Mouse (Mus musculus) myocyte (in vitro differentiated cells): ENCODE data around the gene Mgat4a. TPM values are rescaled to one million over a fixed set of nuclear protein-coding genes. Genes with fewer than 3 reads are reported as not detected.

Experiments
- H3K27me3 ChIP-seq: one replicate; pipeline ENCODE4 v1.6.1; 2011; ENCODE audit not compliant: control insufficient read depth, insufficient read depth, insufficient read length
- H3K36me3 ChIP-seq: one replicate; pipeline ENCODE4 v1.6.1; 2011; ENCODE audit not compliant: control insufficient read depth, insufficient read depth
- H3K4me2 ChIP-seq: one replicate; pipeline ENCODE4 v1.6.1; 2011; ENCODE audit warnings: low read depth, control low read depth
- H3K4me3 ChIP-seq: one replicate; pipeline ENCODE4 v1.5.1; 2011; ENCODE audit warnings: mild to moderate bottlenecking, control low read depth, moderate library complexity
- H3K79me2 ChIP-seq: one replicate; pipeline ENCODE4 v1.6.1; 2011; ENCODE audit not compliant: control insufficient read depth, insufficient read depth
- H3ac ChIP-seq: one replicate; pipeline ENCODE4 v1.6.1; 2011; ENCODE audit not compliant: control insufficient read depth, insufficient read length
- CEBPB ChIP-seq: IDR thresholded peaks from 2 replicates; pipeline ENCODE4 v1.6.1; 2011; ENCODE audit warnings: mild to moderate bottlenecking, moderate library complexity; ENCODE audit not compliant: poor library complexity, insufficient read depth, severe bottlenecking
- E2F4 ChIP-seq: IDR thresholded peaks from one replicate; pipeline ENCODE4 v1.6.1; 2011; ENCODE audit warnings: mild to moderate bottlenecking, control low read depth, moderate library complexity; ENCODE audit not compliant: insufficient read depth
- MAX ChIP-seq: IDR thresholded peaks from one replicate; pipeline ENCODE4 v1.6.1; 2011; ENCODE audit warnings: low read depth, mild to moderate bottlenecking, control low read depth
- MYOD1 ChIP-seq, 3 experiments: IDR thresholded peaks; one replicate each; pipeline ENCODE4 v1.6.1; 2011; ENCODE audit warnings: control low read depth in 2 of 3, low read depth in 2 of 3, mild to moderate bottlenecking in 2 of 3, moderate library complexity in 1 of 3; ENCODE audit not compliant: insufficient read length in 2 of 3, control insufficient read depth in 1 of 3
- MYOG ChIP-seq, 3 experiments: IDR thresholded peaks; one replicate each; pipeline ENCODE4 v1.6.1; 2011; ENCODE audit warnings: control low read depth in 2 of 3, low read depth in 2 of 3, mild to moderate bottlenecking in 2 of 3; ENCODE audit not compliant: insufficient read length in 2 of 3, control insufficient read depth in 1 of 3, insufficient read depth in 1 of 3
- POLR2A ChIP-seq: IDR thresholded peaks from one replicate; pipeline ENCODE4 v1.6.1; 2011; ENCODE audit warnings: low read depth, mild to moderate bottlenecking, control low read depth, moderate library complexity; ENCODE audit not compliant: insufficient read length
- POLR2AphosphoS2 ChIP-seq: IDR thresholded peaks from one replicate; pipeline ENCODE4 v1.6.1; 2011; ENCODE audit warnings: low read depth, control low read depth; ENCODE audit not compliant: insufficient read length
- REST ChIP-seq: IDR thresholded peaks from one replicate; pipeline ENCODE4 v1.6.1; 2011; ENCODE audit warnings: mild to moderate bottlenecking, control low read depth, moderate library complexity; ENCODE audit not compliant: insufficient read depth, insufficient read length
- SRF ChIP-seq: IDR thresholded peaks from one replicate; pipeline ENCODE4 v1.6.1; 2011; ENCODE audit warnings: low read depth; ENCODE audit not compliant: control insufficient read depth, insufficient read length
- TCF12 ChIP-seq: IDR thresholded peaks from one replicate; pipeline ENCODE4 v1.6.1; 2011; ENCODE audit warnings: mild to moderate bottlenecking, control low read depth; ENCODE audit not compliant: poor library complexity, insufficient read depth, severe bottlenecking
- TCF3 ChIP-seq: IDR thresholded peaks from one replicate; pipeline ENCODE4 v1.6.1; 2011; ENCODE audit warnings: low read depth, control low read depth; ENCODE audit not compliant: insufficient read length
- USF1 ChIP-seq: IDR thresholded peaks from one replicate; pipeline ENCODE4 v1.6.1; 2011; ENCODE audit warnings: low read depth, mild to moderate bottlenecking, control low read depth, moderate library complexity
- polyA plus RNA-seq: library from polyadenylated mRNA; unstranded; fragments of >200 nt; fragmentation: generic; extraction: Trizol; gene quantifications from one replicate; pipeline ENCODE4 v1.2.1, GENCODE M21; 2012; ENCODE audit warnings: missing spikeins

The Mgat4a gene
- polyA plus RNA-seq, 1 experiment: 0.01 TPM

DNA sequence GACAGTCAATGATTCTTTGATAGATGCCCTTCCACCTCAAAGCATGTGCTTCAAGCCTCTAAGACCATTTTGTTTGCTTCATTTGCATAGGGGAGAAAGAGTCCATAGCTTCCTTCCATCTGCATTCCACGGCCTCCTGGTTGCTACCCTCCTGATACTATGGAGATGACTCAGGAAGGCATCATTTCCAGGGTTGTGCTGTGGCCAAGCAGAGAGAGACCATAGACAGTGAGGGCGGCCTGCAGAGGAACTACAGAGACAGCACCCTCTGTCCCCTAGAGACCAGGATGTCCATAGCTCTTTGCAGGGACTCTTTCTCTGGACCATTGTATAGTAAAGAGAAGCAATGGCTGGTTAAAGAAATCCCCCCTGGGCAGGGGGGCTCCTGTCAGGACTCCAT lies 135.7 kb downstream of the Mgat4a start:
- Histone ChIP-seq H3ac (no peak overlapping the region), H3K4me3 (no peak overlapping the region)

DNA sequence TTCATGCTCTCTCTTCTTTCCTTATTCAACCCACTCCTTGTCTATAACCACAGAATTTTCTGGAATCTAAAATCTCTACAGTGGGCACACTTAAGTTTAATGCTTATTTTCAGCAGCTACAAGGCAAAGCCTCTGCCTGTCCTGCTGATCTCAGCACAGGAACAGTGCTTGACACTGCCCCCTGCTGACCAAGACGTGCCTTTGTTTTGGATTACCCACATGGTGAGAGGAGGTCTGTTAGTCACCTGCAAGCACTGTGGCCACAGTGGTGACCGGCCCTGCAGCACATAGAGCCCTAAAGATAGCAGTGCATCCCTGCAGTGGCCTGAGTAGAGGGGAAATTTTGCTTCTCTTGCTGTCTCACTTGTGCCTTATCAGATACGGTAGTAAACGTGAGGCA lies 139.1 kb downstream of the Mgat4a start:
- H3K27me3 ChIP-seq: no peaks in the 10 kb centered on the region

More for the DNA sequence above, 135.7 kb downstream of the Mgat4a start:
- no peaks in the 10 kb centered on the region for H3K27me3 ChIP-seq
- no peak overlapping the region for H3K4me2 ChIP-seq
- H3K36me3 ChIP-seq: no peaks in the 10 kb centered on the region
- TF ChIP-seq POLR2A (no peak), E2F4 (no peak), MYOD1 (IDR thresholded peaks at IDR 0.05; ENCODE audit: control insufficient read depth in 1 of 3, insufficient read length in 2 of 3, low read depth in 2 of 3) (no peak), SRF (no peak), MAX (no peak), CEBPB (no peak), MYOG (IDR thresholded peaks at IDR 0.05; ENCODE audit: control insufficient read depth in 1 of 3, insufficient read depth in 1 of 3, insufficient read length in 2 of 3, low read depth in 2 of 3) (no peak), TCF12 (no peak), REST (no peak), TCF3 (no peak), POLR2AphosphoS2 (no peak)
- no peaks in the 10 kb centered on the region for H3K79me2 ChIP-seq

DNA sequence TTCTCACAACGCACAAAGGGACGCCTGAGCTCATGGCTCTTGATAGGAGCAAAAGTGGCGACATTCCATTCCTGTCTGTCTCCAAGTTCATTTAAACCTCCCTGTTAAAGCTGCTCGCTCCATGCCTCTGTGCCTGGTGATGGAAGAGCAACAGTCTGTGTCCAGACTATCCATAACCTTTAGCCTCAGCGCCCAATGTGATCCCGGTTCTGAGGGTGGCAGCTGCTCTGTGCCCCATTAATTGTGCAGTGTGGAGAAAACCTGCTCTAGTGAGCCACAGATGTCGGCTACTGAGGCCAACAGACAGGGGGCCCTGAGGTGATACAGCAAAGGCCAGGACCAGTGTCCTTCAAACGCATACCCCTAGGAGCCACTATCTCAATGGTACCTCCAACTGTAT lies 141.1 kb downstream of the Mgat4a start:
- Histone ChIP-seq H3K36me3 (no peaks in the 10 kb centered on the region), H3K4me3 (no peak overlapping the region), H3K4me2 (no peak overlapping the region), H3ac (no peak overlapping the region), H3K79me2 (no peaks in the 10 kb centered on the region), H3K27me3 (no peaks in the 10 kb centered on the region)
- TF ChIP-seq USF1 (no peak), TCF3 (no peak), CEBPB (no peak), REST (no peak), MYOG (IDR thresholded peaks at IDR 0.05; ENCODE audit: control insufficient read depth in 1 of 3, insufficient read depth in 1 of 3, insufficient read length in 2 of 3, low read depth in 2 of 3) (no peak), POLR2AphosphoS2 (no peak), MAX (no peak), MYOD1 (IDR thresholded peaks at IDR 0.05; ENCODE audit: control insufficient read depth in 1 of 3, insufficient read length in 2 of 3, low read depth in 2 of 3) (no peak), POLR2A (no peak), E2F4 (no peak), TCF12 (no peak), SRF (no peak)

More for the DNA sequence above, 139.1 kb downstream of the Mgat4a start:
- H3K79me2 ChIP-seq: no peaks in the 10 kb centered on the region
- no peaks in the 10 kb centered on the region for H3K36me3 ChIP-seq
- no peak for TF ChIP-seq TCF3
- H3K4me2 ChIP-seq: no peak overlapping the region
- H3K4me3 ChIP-seq: no peak overlapping the region
- H3ac ChIP-seq: no peak overlapping the region

DNA sequence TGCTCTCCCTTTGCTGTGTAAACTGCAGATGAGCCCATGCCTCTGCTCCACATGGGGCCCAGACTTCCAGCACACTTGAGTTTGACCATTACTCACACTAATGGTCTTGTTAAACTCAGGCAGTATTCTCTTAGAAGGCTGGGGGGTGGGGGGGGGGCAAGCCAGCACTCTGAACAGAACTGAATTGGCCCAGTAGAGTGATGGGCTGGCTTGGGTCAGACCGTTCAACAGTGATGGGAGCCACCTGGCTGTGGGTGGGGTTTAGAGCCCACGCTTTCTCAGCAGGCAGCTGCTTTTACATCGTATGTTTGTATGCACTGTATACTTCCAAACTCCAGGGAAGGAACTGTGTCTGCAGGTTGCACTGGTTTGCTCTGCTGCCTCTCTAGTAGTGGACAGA lies 141.9 kb downstream of the Mgat4a start:
- no peak overlapping the region for H3K4me3 ChIP-seq
- H3K36me3 ChIP-seq: no peaks in the 10 kb centered on the region
- H3K79me2 ChIP-seq: no peaks in the 10 kb centered on the region
- H3K27me3 ChIP-seq: no peaks in the 10 kb centered on the region
- no peak for TF ChIP-seq REST
- TF ChIP-seq POLR2A: no peak
- no peak for TF ChIP-seq POLR2AphosphoS2
- TF ChIP-seq TCF12: no peak
- no peak for TF ChIP-seq CEBPB
- TF ChIP-seq MYOD1 (IDR thresholded peaks at IDR 0.05; ENCODE audit: control insufficient read depth in 1 of 3, insufficient read length in 2 of 3, low read depth in 2 of 3): no peak
- TF ChIP-seq SRF: no peak
- TF ChIP-seq MYOG (IDR thresholded peaks at IDR 0.05; ENCODE audit: control insufficient read depth in 1 of 3, insufficient read depth in 1 of 3, insufficient read length in 2 of 3, low read depth in 2 of 3): no peak
- TF ChIP-seq USF1: no peak
- no peak for TF ChIP-seq E2F4
- TF ChIP-seq MAX: no peak
- no peak for TF ChIP-seq TCF3
- no peak overlapping the region for H3ac ChIP-seq
- H3K4me2 ChIP-seq: no peak overlapping the region

DNA sequence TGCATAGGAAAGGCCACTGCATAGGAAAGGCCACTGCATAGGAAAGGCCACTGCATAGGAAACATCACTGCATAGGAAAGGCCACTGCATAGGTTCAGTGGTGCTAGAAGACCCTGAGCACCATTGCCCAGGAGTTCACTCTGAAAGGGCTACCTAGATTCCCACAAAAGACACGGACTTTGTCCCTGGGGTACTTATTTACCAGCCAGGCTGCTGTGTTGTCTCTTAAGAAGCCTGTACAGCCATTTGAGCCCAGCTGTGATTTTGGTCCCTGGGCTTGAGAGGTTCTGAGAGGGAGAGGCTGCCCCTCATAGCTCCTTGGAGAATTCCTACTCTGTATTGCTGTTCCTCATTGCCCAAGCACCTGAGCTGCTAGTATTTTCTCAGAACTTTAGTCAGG lies 144.3 kb downstream of the Mgat4a start:
- Histone ChIP-seq H3K27me3 (no peaks in the 10 kb centered on the region), H3K4me2 (no peak overlapping the region), H3ac (no peak overlapping the region), H3K36me3 (no peaks in the 10 kb centered on the region), H3K4me3 (no peak overlapping the region), H3K79me2 (no peaks in the 10 kb centered on the region)
- TF ChIP-seq REST (no peak), POLR2AphosphoS2 (no peak), USF1 (no peak), SRF (no peak), CEBPB (no peak), TCF12 (no peak), MYOG (IDR thresholded peaks at IDR 0.05; ENCODE audit: control insufficient read depth in 1 of 3, insufficient read depth in 1 of 3, insufficient read length in 2 of 3, low read depth in 2 of 3) (no peak)
